Comparison of ENCODE assay signal across 8 mouse cellular contexts in the genomic region with DNA sequence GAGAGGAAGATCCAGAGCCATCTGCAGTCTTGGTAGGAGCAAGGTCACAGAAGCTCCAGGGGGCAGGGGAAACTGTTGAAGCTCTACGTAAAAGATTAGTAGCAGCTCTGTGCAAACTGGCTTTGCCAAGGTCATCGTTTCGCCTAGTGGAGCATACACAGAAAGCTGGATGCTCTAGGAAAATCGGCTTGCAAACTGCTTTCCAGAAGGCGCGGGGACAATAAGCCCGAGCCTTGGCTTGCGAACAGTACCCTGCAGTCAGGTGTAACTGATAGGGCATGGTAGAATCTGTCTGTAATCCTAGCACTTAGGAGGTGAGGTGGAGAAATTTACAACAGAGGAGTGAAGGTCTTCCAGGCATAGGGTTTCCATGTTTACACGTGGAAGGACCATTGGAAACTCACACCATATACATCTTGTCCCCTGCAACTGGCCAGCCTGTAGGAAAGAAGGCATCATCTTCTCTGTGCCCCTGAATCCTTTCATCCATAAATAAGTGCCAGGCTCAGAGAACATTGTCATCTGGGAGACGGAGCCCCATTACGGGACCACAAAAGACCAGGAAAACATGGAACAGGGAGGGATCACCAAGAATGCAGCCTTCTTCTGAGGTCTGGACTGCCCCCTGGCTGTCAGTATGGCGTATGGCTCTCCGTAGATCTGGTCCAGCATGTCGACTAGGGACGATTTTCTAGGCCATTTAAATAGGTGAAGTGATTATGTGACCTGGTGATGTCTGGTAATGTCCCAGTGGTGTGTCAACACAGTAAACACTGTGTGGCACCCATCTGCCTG.
DNase-seq lines count a peak whose midpoint lies in the region; ATAC-seq and TF ChIP-seq lines count a peak whose summit lies in the region.
"Had no signal": no experiment of that assay in that cellular context is flagged by ENCODE, and none has a peak within 500 bp of the region (broad histone marks: within the 10 kb centered on the region; RNA-seq: fewer than 3 reads in every experiment).

No protein-coding gene starts in this region.

- no peak overlapping the region for H3K27ac ChIP-seq in lung, postnatal 0 days (ENCODE audit: low read length)
- H3K27ac ChIP-seq in cerebellum, adult 2 months (ENCODE audit: insufficient read depth, low read length): no peak overlapping the region
- peak overlapping the region; percentile 55 for H3K27ac ChIP-seq in hindbrain, embryonic 13.5 days
- H3K27ac ChIP-seq: embryonic facial prominence, embryonic 13.5 days had no signal

- no peak for DNase-seq in lung, postnatal 0 days (ENCODE audit: low spot score)
- no peak for DNase-seq in lung, postnatal 4 days
- peak; percentile 41 to 43 for DNase-seq in cerebellum, adult 2 months
- DNase-seq in testis, postnatal 10 days (ENCODE audit: low spot score): peak; percentile 45
- no peak for DNase-seq in frontal cortex, postnatal 14 days (ENCODE audit: low spot score in 2 of 2)
- no peak for DNase-seq in adipocyte (ENCODE audit: low spot score)

- TF ChIP-seq POLR2A in cerebellum, adult 2 months (IDR thresholded peaks at IDR 0.05; ENCODE audit: borderline replicate concordance, insufficient read depth, low read length): no peak

- H3K4me3 ChIP-seq in lung, postnatal 0 days (ENCODE audit: low read depth, low read length): no peak overlapping the region
- no peak overlapping the region for H3K4me3 ChIP-seq in cerebellum, adult 2 months (replicated peaks; ENCODE audit: insufficient read depth, low read depth, low read length)
- H3K4me3 ChIP-seq in hindbrain, embryonic 13.5 days: no peak overlapping the region
- H3K4me3 ChIP-seq: embryonic facial prominence, embryonic 13.5 days had no signal

- no peaks in the 10 kb centered on the region for H3K4me1 ChIP-seq in lung, postnatal 0 days (ENCODE audit: insufficient read depth, low read depth, low read length)
- H3K4me1 ChIP-seq in cerebellum, adult 2 months (ENCODE audit: control insufficient read depth, insufficient read depth, low read length): peaks cover 14% of the 10 kb centered on the region
- peaks cover 42% of the 10 kb centered on the region for H3K4me1 ChIP-seq in hindbrain, embryonic 13.5 days (replicated peaks)
- H3K4me1 ChIP-seq: embryonic facial prominence, embryonic 13.5 days had no signal

- no peaks in the 10 kb centered on the region for H3K27me3 ChIP-seq in lung, postnatal 0 days (replicated peaks; ENCODE audit: insufficient read depth, low read length)
- no peaks in the 10 kb centered on the region for H3K27me3 ChIP-seq in cerebellum, adult 2 months (ENCODE audit: control insufficient read depth, insufficient read depth, low read length)
- H3K27me3 ChIP-seq in hindbrain, embryonic 13.5 days: no peaks in the 10 kb centered on the region
- H3K27me3 ChIP-seq: embryonic facial prominence, embryonic 13.5 days had no signal

- WGBS in lung, postnatal 0 days: 63% methylated on average over 15 of the region's 15 CpGs
- 41% methylated on average over 15 of the region's 15 CpGs for WGBS in cerebellum, adult 2 months
- WGBS in hindbrain, embryonic 13.5 days: 60% methylated on average over 15 of the region's 15 CpGs

- H3K4me2 ChIP-seq in lung, postnatal 0 days (replicated peaks; ENCODE audit: low read depth, low read length): no peak overlapping the region
- H3K4me2 ChIP-seq in hindbrain, embryonic 13.5 days: no peak overlapping the region
- H3K4me2 ChIP-seq: embryonic facial prominence, embryonic 13.5 days had no signal

- no peak for ATAC-seq in lung, postnatal 0 days
- no peak for ATAC-seq in hindbrain, embryonic 13.5 days (ENCODE audit: low FRiP score)

- TF ChIP-seq CTCF in lung, postnatal 0 days (IDR thresholded peaks at IDR 0.05): peak; percentile 65
- TF ChIP-seq CTCF in cerebellum, adult 2 months (IDR thresholded peaks at IDR 0.05; ENCODE audit: borderline replicate concordance, insufficient read depth, low read depth, low read length): peak; percentile 82

- H3K9me3 ChIP-seq in lung, postnatal 0 days (ENCODE audit: low read length): no peaks in the 10 kb centered on the region
- no peaks in the 10 kb centered on the region for H3K9me3 ChIP-seq in hindbrain, embryonic 13.5 days
- H3K9me3 ChIP-seq: embryonic facial prominence, embryonic 13.5 days had no signal

- no peaks in the 10 kb centered on the region for H3K36me3 ChIP-seq in lung, postnatal 0 days (ENCODE audit: insufficient read depth, low read length)
- H3K36me3 ChIP-seq in hindbrain, embryonic 13.5 days: no peaks in the 10 kb centered on the region; the same call in 1 of the 2 replicates
- H3K36me3 ChIP-seq: embryonic facial prominence, embryonic 13.5 days had no signal

- H3K9ac ChIP-seq in lung, postnatal 0 days (replicated peaks; ENCODE audit: low read depth): no peak overlapping the region
- H3K9ac ChIP-seq in hindbrain, embryonic 13.5 days: no peak overlapping the region
- H3K9ac ChIP-seq: embryonic facial prominence, embryonic 13.5 days had no signal

- no peak for TF ChIP-seq EP300 in lung, postnatal 0 days (IDR thresholded peaks at IDR 0.05)

Comparison
In these comparisons a context has a peak if more than half of its experiments do, and no peak if none do; other contexts are left out.
1. DNase-seq: peak in cerebellum, adult 2 months (2 of 2) and testis, postnatal 10 days (single experiment); none in lung, postnatal 0 days (single experiment), lung, postnatal 4 days (0 of 2), frontal cortex, postnatal 14 days (0 of 2) and adipocyte (single experiment).